Mouse (Mus musculus) E14TG2a.4 (cell line): ENCODE data around the gene Clybl.

ENCODE experiments used
- CTCF ChIP-seq: conservative IDR thresholded peaks from 2 replicates; pipeline ENCODE4 v1.5.1; 2014; ENCODE audit warnings: low read length
- POU5F1 ChIP-seq: IDR thresholded peaks from 2 replicates; pipeline ENCODE4 v1.6.1; 2014; ENCODE audit warnings: low read length, borderline replicate concordance

GRCm38 (mm10) chr14:122224103-122224494, 42.6 kb downstream of the Clybl start:
- no peak for TF ChIP-seq CTCF
- TF ChIP-seq POU5F1, result no peak
